Mouse (Mus musculus): ENCODE data around the gene Gsdme.
A peak's percentile ranks its signal among the peaks of the same experiment; 100 is the strongest.

Gsdme gene

GRCm38 (mm10) chr6:50263670-50264069 lies at the start of gene Gsdme:
Gene Gsdme (minus strand): TSS chr6:50263862.
- no peak for DNase-seq

DNA sequence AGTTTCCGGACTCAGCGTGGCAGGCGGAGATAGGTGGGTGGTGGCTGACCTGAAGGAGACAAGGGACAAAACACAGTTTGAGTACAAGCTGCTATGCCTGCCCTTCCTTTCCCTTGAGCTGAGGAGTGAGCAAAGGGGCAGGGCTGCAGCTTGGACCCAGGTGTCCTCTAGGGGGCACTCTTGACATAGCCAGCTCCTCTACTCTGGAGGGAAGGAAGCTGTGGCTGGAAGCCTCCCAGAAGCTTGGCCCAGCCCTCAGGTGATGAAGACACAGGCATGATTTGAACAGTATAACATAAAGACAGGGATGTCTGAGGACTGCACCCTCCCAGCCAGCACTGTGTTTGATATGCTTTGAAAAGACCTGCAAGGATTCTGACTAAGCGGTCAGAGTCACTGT lies 49.0 kb upstream of the Gsdme start:
- DNase-seq: peak; percentile 84

DNA sequence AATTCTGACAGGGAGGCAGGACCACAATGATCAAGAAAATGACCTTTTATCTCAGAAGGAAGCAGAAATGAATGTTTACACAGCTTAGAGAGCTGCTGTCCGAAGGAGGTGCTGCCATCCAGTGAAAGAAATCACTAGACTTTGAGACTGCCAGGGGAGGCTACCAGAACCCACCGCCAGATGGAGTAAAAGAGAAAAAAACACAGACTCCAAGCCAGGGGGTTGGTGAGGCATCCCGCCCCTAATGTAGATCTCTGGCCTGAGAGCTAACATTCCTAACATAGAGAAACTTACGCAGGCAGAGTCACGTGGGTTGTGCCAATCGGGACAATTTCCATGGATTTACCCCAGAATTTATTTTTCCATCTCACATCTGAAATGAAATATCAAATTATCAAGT lies 45.4 kb upstream of the Gsdme start:
- DNase-seq: peak; percentile 40

- no peak for DNase-seq
Measured at GRCm38 (mm10) chr6:50306625-50307024, 43.0 kb upstream of the Gsdme start.

DNA sequence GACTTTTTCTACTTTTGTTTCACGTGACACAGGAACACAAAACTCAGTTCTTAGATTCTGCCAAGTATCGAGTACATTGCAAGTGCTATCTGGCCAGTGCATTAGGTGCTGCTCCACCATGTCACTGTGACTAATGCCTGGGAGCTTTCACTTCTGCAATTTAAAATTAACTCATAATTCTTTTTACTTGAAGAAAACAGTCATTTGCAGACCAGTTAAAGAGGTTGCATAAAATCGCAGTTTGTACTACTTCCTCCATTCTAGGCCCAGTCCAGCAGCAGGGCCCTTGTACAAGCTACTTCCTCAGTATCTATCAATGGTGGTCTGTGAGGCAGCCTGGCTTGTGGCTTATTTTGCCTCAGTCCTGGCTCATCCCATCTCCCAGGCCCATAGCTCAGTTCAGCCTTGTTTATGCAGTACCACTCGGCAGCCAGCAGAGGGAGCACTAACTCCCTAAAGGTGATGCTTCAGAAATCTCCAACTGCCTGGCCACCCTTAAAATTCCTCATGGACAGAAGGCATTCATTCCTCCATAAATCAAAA lies 41.4 kb upstream of the Gsdme start:
- peak; percentile 80 for DNase-seq

GRCm38 (mm10) chr6:50301121-50301520 lies 37.5 kb upstream of the Gsdme start:
- DNase-seq: no peak

DNA sequence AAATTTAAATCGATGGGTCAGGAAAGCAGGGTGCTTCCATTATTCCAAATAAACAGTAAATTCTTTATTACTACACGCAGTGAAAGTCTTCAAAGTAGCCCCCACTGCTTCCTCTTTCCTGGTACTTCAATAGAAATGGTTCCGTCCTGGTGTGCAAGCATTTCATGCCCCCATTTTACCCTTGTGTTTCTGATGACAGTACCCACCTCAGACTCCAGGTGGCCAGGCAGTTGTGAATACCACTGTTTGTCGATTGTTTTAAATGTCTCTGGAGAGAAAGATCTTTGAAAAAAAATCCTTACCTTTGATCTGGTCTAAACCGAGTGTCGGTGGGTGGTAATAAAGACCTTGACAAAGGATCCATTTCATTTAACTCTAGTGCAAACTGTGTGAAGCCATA lies 37.0 kb upstream of the Gsdme start:
- no peak for DNase-seq

DNA sequence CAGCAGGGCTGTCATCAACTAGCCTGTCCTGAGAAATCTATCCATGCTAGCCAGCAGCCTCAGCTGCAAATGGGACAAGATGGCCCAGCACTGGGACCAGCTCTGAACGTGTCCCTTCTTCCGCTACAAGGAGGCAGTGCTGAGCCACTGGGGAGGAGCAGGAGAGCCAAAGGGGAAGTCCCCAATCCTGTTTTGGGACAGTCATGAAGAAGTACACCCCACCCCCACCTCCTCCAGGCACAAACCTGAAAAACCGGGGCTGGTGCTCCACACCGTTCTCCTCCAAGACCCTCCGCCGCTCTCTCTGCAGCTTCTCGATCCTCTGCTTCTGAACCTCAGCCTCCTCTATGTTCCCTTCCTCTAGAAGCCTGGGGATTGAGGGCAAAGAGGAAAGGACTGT lies 35.4 kb upstream of the Gsdme start:
- DNase-seq: no peak

DNA sequence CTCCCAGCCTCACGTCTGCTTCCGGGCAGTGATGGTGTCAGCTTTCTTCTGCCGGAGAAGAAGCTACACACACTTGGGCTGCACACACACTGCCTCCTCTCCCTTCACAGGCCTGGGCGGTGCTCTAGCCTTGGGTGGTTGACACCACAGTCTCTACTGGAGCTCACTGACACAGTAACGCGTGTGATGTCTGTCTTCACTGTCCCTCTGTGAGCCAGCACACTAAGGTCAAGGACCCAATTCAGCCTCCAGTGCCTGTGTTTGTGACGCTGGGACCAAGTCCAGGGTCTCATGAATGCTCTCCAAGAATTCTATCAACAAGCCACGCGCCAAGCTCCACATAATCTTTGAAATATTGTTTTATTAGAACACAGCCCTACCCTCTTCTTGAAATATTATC lies 34.0 kb upstream of the Gsdme start:
- DNase-seq: no peak

DNA sequence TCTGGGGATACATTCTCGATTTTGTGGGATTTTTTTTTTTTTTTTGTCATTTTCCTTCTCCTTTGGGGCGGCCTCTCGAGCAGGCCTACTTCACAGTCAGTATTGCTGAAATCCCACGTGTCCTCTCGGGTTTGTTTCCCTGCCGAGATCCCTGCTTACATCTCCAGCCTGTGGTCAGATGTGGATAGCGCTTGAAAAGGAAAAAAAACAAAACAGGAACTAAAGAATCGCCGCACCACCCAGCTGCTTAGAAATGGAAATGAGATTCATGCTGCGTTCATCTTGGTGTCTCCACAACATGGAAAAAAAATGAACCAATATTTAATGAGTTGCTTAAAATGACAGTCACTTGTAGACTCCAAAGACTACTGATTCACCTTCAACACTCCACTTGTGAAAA lies 31.5 kb upstream of the Gsdme start:
- DNase-seq: no peak

- peak; percentile 82 for DNase-seq
Measured at GRCm38 (mm10) chr6:50294128-50294527, 30.5 kb upstream of the Gsdme start.

GRCm38 (mm10) chr6:50291650-50292049 lies 28.0 kb upstream of the Gsdme start:
- no peak for DNase-seq

DNA sequence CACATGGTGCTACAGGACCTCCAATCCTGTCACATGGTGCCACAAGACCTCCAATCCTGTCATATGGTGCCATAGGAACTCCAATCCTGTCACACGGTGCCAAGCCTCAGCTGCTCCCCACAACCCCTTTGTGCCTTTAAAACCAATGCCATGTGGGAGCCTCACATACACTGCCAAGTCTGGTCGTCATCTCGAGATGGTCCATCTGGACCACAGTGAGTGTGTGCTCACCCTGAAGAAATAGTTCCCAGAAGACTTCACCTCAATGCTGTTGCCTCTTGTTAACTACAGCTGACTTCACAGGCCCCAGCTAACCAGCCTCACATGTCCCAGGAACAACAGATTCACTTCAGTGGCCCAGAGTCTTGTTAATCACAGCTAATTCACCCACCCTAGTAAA lies 23.2 kb upstream of the Gsdme start:
- DNase-seq: no peak

DNA sequence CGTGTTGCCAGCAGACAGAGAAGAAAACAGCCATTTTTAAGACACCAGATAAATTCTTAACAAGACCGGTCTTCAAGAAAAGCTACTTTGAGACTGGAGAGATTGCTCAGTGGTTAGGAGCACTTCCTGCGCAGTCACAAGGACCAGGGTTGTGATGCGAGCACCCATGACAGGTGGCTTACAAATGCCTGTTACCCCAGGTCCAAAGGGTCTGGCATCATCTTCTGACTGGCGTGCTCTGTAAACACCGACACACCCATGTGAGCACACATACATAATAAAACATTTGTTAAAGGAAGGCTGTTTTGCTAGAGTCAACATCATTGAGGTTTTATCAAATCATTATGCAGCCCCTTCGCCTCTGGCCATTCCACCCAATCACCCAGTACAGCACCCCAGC lies 16.0 kb upstream of the Gsdme start:
- DNase-seq: no peak

- DNase-seq: no peak
Measured at GRCm38 (mm10) chr6:50273947-50274346, 10.3 kb upstream of the Gsdme start.

GRCm38 (mm10) chr6:50273416-50273815 lies 9.8 kb upstream of the Gsdme start:
- no peak for DNase-seq

GRCm38 (mm10) chr6:50262310-50262709 lies 1.4 kb downstream of the Gsdme start:
- no peak for DNase-seq

- no peak for DNase-seq
Measured at GRCm38 (mm10) chr6:50261922-50262261, 1.8 kb downstream of the Gsdme start.

GRCm38 (mm10) chr6:50261201-50261921 lies 2.3 kb downstream of the Gsdme start:
- peak; percentile 73 for DNase-seq

DNA sequence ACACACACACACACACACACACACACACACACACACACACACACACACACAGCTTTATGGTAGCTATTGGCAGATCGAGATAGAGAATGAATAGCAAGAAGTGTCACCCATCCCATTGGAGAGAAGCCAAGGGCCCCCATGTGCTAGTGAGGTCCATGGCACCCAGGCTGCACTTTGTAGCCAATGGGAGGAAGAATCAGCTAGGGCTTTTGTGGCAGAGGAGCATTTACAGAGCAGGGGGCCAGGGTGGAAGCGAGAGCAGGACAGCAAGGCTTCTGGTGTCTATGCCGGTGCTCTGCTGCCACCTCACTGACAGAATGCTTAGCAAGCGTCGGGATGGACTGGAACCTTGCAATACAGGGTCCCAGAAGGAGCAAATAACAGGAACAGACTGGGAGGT lies 8.3 kb downstream of the Gsdme start:
- DNase-seq: no peak

DNA sequence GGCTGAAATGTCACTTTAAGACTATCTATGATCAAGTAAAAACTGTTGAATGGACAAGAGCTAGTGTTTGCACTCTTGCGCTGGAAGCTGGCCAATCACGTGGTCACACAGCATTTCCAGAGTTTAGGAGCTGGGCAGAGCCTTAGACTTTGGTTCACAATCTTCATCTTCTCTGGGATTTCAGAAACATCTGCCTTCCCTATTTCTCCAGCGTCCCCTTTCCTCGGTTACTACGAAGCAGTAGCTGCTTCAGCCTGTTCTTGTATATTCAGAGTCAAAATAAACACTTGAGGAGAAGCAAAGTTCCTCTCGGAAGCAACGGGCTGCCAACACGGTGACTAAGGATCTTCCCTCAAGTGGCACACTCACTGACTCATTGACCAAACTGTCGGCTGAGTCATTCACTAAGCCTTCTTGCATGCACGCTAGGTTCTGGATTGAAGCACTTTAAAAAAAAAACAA lies 8.9 kb downstream of the Gsdme start:
- DNase-seq: peak; percentile 70

DNA sequence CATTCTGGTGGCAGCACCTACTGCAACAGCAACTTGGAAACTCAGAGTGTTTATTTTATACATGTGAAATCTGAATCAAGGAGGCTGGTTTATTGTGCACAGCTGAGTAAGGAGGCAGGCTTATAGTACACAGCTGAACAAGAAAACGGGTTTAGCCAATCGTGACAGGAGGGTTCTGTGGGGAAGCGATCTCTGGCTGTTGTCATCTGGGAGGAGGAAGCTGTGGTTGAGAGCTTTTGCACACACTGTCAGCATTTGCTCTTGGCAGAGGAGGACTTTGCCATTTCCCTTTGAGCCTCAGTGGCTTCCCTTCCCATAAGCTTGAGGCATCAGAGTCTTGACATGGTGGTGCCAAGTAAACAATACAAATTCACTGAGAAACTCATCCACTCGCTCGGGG lies 11.0 kb downstream of the Gsdme start:
- no peak for DNase-seq

GRCm38 (mm10) chr6:50247791-50248190 lies 15.9 kb downstream of the Gsdme start:
- no peak for DNase-seq

GRCm38 (mm10) chr6:50247356-50247755 lies 16.3 kb downstream of the Gsdme start:
- DNase-seq: no peak

DNA sequence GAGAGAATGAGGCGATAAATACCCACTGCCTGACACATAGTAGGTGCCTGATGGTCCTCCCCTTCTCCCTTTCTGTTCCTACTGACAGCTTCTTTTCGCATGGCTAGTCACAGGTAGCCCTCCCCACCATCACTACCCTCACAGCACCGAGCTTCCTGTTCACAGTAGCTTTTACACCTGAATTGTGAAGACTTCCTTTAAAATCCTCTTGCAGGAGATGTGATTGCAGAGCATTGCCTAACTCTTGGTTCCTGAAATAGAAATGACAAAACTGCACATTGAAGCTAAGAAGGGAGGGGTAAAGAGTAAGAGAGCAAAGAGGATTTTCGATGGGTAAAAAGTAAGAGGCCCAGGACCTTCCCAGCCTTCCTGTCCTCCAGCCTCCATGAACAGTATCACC lies 18.7 kb downstream of the Gsdme start:
- DNase-seq: no peak

Data from lung, postnatal 14 days (tissue).